Mouse (Mus musculus) heart, embryonic 11.5 days (tissue): ENCODE measurements around the gene Hoxa6. TPM values are rescaled to one million over a fixed set of nuclear protein-coding genes. Genes with fewer than 3 reads are reported as not detected.

Experiments used
- ATAC-seq: fragments of 200-750 bp; cut with Nextera tagmentation; replicated peaks from 2 replicates; pipeline ENCODE4 v1.8.0; 2017; ENCODE audit warnings: moderate library complexity; ENCODE audit not compliant: insufficient number of reproducible peaks, low FRiP score, low TSS enrichment
- H3K27ac ChIP-seq: fragments of 300-500 bp; sonication (generic); 2 replicates; pipeline ENCODE4 v1.5.1; 2014; ENCODE audit warnings: mild to moderate bottlenecking, low read depth, low read length
- H3K27me3 ChIP-seq: fragments of 300-500 bp; sonication (generic); 2 replicates; pipeline ENCODE4 v1.6.1; 2014; ENCODE audit warnings: mild to moderate bottlenecking, low read length, mixed read lengths; ENCODE audit not compliant: control insufficient read depth, insufficient read depth
- H3K36me3 ChIP-seq: fragments of 300-500 bp; sonication (generic); 2 replicates; pipeline ENCODE4 v1.6.1; 2014; ENCODE audit warnings: mild to moderate bottlenecking, low read length, moderate library complexity, mixed read lengths; ENCODE audit not compliant: control insufficient read depth, insufficient read depth
- H3K4me1 ChIP-seq: fragments of 300-500 bp; sonication (generic); 2 replicates; pipeline ENCODE4 v1.6.1; 2014; ENCODE audit warnings: low read length; ENCODE audit not compliant: control insufficient read depth, insufficient read depth
- H3K4me2 ChIP-seq: fragments of 300-500 bp; sonication (generic); 2 replicates; pipeline ENCODE4 v1.6.1; 2014; ENCODE audit warnings: mild to moderate bottlenecking, moderate library complexity
- H3K4me3 ChIP-seq: fragments of 300-500 bp; sonication (generic); 2 replicates; pipeline ENCODE4 v1.5.1; 2014; ENCODE audit warnings: low read depth, low read length
- H3K9ac ChIP-seq: fragments of 300-500 bp; sonication (generic); 2 replicates; pipeline ENCODE4 v1.6.1; 2014; ENCODE audit warnings: mild to moderate bottlenecking, low read depth, low read length, moderate library complexity
- H3K9me3 ChIP-seq: fragments of 300-500 bp; sonication (generic); replicated peaks from 2 replicates; pipeline ENCODE4 v1.6.1; 2016; ENCODE audit warnings: low read length; ENCODE audit not compliant: control insufficient read depth
- WGBS: fragments of 180-500 bp; shearing (Covaris S2); extraction: QIAGEN DNeasy Blood & Tissue Kit; methylation state at CpG from one replicate; pipeline ENCODE4 v1.1.7; 2014; ENCODE audit not compliant: insufficient replicate concordance; 5-methylcytosine and 5-hydroxymethylcytosine counted together
- polyA plus RNA-seq: library from polyadenylated mRNA; unstranded; fragments of >200 nt; fragmentation: Nextera tagmentation; extraction: Ambion mirVana; gene quantifications from 2 replicates; pipeline ENCODE4 v1.2.1, GENCODE M21; 2014

Gene Hoxa6
- polyA plus RNA-seq, 1 experiment from 2014 or later: not detected

GRCm38 (mm10) chr6:52164051-52164625 is 44.4 kb downstream of the Hoxa6 start:
- Histone ChIP-seq H3K36me3 (no peaks in the 10 kb centered on the region), H3K27ac (peak overlapping the region; percentile 1), H3K4me2 (peak overlapping the region; percentile 43), H3K9ac (peak overlapping the region; percentile 4; the same call in 1 of the 2 replicates), H3K9me3 (no peaks in the 10 kb centered on the region), H3K27me3 (peaks cover 92% of the 10 kb centered on the region), H3K4me1 (peaks cover 3% of the 10 kb centered on the region; the same call in 1 of the 2 replicates), H3K4me3 (peak overlapping the region; percentile 32)
- no peak for ATAC-seq
- under 1% methylated on average over 39 of the region's 39 CpGs for WGBS

DNA sequence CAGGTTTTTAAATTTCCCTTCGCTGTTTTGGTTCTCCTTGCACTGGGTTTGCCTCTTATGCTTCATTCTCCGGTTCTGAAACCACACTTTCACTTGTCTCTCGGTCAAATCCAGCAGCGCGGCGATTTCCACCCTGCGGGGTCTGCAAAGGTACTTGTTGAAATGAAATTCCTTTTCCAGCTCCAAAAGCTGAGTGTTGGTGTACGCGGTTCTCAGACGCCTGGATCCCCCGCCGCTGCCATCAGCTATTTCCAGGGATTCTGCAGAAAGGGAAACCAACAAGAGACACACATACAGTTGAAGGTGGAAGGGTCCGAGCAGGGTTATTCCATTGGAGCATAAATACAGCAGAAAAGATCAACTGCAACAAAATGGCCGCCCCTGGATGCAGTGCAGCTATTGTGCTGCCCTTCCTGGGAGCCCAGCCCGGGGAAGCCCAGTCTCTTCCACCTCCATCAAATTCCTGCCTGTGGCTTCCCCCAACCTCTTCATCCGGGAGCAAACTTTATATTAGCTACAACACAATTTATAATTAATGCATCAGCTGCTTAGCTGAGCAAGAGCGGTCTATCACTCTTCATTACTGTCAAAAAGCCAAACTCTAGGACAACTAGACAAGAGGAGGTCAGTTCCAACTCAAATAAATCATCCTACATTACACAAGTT is 45.0 kb downstream of the Hoxa6 start:
- 6% methylated on average over 17 of the region's 17 CpGs for WGBS
- H3K27ac ChIP-seq: peak overlapping the region; percentile 29; the same call in 1 of the 2 replicates

GRCm38 (mm10) chr6:52162611-52163365 is 45.7 kb downstream of the Hoxa6 start:
- H3K4me3 ChIP-seq: peak overlapping the region; percentile 32
- H3K4me2 ChIP-seq: peak overlapping the region; percentile 43
- H3K36me3 ChIP-seq: no peaks in the 10 kb centered on the region
- H3K9ac ChIP-seq: peak overlapping the region; percentile 58
- H3K27ac ChIP-seq: peak overlapping the region; percentile 29; the same call in 1 of the 2 replicates
- whole genome bisulfite sequencing: 10% methylated on average over 14 of the region's 14 CpGs
- no peaks in the 10 kb centered on the region for H3K9me3 ChIP-seq
- peaks cover 94% of the 10 kb centered on the region for H3K27me3 ChIP-seq
- peaks cover 5% of the 10 kb centered on the region; the same call in 1 of the 2 replicates for H3K4me1 ChIP-seq
- ATAC-seq: no peak

More for the DNA sequence above, 45.0 kb downstream of the Hoxa6 start:
- Histone ChIP-seq H3K4me1 (peaks cover 5% of the 10 kb centered on the region; the same call in 1 of the 2 replicates), H3K9me3 (no peaks in the 10 kb centered on the region), H3K27me3 (peaks cover 94% of the 10 kb centered on the region), H3K4me3 (peak overlapping the region; percentile 32), H3K9ac (peak overlapping the region; percentile 58), H3K4me2 (peak overlapping the region; percentile 43), H3K36me3 (no peaks in the 10 kb centered on the region)
- no peak for ATAC-seq

DNA sequence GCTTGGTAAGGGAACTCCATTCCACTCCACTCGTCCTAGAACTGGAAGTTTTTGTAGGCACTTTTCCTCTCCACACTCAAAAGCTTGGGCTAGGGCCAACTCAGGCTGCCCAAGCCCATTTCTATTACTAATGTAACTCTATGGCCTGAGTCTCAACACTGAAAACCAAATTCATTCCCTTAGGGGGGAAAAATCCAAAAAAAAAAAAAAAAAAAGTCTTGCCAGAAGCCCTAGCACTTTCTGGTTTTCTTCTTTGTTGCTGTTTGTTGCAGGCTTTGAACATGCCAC is 46.5 kb downstream of the Hoxa6 start:
- Histone ChIP-seq H3K4me3 (no peak overlapping the region), H3K4me2 (no peak overlapping the region; the same call in 1 of the 2 replicates), H3K9me3 (no peaks in the 10 kb centered on the region), H3K36me3 (no peaks in the 10 kb centered on the region), H3K27me3 (peaks cover 95% of the 10 kb centered on the region), H3K9ac (no peak overlapping the region), H3K4me1 (peaks cover 5% of the 10 kb centered on the region; the same call in 1 of the 2 replicates), H3K27ac (no peak overlapping the region)
- ATAC-seq: no peak
- WGBS: 31% methylated on average over 1 of the region's 1 CpGs

DNA sequence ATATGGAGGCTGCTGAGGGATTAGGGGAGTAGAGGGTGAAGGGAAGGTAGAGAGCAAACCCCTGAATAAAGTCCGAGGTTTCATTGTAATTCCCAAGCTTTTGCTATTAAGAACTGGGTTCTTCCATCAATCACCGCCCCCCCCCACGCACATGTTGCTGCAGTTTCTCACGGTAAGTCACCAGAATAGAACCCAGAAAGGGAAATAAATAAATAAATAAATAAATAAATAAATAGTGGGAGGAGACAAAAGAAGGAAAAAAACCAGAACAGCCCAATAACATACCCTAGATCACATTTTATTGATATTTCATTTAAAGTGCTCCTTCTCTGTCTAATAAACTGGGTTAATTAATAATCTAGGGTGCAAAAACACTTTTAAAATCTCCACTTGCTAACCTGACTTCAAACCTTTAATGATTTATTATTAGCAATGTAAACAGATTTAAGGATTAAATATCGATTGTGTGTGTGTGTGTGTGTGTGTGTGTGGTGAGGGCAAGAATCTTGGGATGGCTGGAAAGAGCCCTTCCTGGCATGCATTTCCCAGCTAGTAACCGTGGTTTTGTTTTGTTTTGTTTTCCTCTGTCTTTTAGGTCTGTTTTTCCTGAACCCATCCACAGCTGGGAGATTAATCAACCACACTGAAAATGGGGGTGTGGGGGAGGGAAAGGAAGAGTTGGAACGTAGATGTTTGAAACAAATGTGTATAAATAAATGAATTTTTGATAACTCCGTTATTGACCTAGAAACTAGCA is 47.0 kb downstream of the Hoxa6 start:
- Histone ChIP-seq H3K4me3 (peak overlapping the region; percentile 31), H3K9ac (no peak overlapping the region), H3K4me1 (peaks cover 5% of the 10 kb centered on the region; the same call in 1 of the 2 replicates), H3K27me3 (peaks cover 95% of the 10 kb centered on the region), H3K27ac (peak overlapping the region; percentile 29; the same call in 1 of the 2 replicates), H3K36me3 (no peaks in the 10 kb centered on the region), H3K9me3 (no peaks in the 10 kb centered on the region), H3K4me2 (peak overlapping the region; percentile 76)
- no peak for ATAC-seq
- 18% methylated on average over 8 of the region's 8 CpGs for WGBS

DNA sequence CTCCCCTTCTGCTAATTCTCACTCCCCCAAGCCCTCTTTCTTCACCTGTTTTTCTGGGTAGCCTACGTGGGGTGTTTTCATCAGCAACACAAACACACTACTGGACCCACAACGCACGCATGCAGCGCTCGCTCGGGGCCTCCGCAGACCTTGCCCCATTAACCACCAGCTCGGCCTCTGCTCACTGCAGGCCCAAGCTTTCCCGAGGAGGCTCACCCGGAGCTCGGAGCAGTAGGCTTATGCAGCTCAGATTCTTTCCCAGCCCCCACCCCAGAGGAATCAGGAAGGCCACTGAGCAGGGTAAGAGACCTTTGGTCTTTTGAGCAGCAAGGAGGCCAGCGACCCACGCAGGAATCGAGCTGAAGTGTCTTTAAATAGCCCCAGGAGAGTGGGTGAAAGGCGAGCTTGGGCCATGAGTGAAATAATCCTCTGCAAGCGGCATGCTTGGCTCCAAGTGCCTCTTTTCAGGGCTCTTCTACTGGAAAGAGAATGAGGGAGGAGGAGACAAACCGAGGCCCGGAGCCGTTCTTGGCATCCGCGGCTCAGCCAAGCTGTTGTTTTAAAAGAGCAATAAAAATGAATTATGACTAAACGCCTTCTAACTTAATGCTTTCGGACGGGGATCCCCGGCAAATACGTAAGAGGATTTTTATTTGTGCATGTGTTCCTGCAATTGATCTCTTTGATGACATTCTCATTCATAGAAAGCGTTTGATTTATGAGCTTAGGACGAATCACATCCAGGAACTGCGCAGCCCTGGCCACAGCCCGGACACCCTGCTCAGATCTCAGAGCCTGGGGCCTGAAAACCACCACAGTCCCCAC is 47.8 kb downstream of the Hoxa6 start:
- H3K27me3 ChIP-seq: peaks cover 94% of the 10 kb centered on the region
- peak overlapping the region; percentile 29 for H3K27ac ChIP-seq
- H3K9ac ChIP-seq: peak overlapping the region; percentile 57; the same call in 1 of the 2 replicates
- H3K36me3 ChIP-seq: no peaks in the 10 kb centered on the region
- ATAC-seq: no peak
- peak overlapping the region; percentile 76 for H3K4me2 ChIP-seq
- H3K9me3 ChIP-seq: no peaks in the 10 kb centered on the region
- 6% methylated on average over 30 of the region's 30 CpGs for WGBS
- H3K4me3 ChIP-seq: peak overlapping the region; percentile 31
- H3K4me1 ChIP-seq: peaks cover 5% of the 10 kb centered on the region; the same call in 1 of the 2 replicates

DNA sequence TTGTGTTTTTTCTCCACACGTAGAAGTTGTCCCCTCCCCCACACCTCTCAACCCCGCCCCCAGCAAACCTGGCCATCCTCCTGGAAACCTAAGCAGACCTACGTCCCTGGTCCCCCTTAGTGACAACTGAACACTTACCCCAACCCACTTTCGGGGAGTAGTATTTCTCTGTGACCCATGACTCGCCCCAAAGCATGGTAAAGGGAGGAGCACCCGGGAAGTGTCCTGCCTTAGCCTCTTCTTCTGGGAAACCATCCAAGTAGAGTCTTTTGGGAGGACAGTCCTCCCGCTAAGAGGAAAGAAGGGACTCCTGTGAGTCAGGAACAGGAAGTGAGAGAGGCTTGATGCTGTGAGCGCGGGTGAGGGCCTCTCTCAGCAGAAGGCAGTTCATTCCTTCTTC is 48.5 kb downstream of the Hoxa6 start:
- peaks cover 94% of the 10 kb centered on the region for H3K27me3 ChIP-seq
- 0 out of 2 replicates have a peak overlapping the region, but pooled peaks have one; percentile 2 for H3K27ac ChIP-seq
- peak overlapping the region; percentile 31 for H3K4me3 ChIP-seq
- no peaks in the 10 kb centered on the region for H3K36me3 ChIP-seq
- H3K4me2 ChIP-seq: peak overlapping the region; percentile 76
- peaks cover 5% of the 10 kb centered on the region; the same call in 1 of the 2 replicates for H3K4me1 ChIP-seq
- H3K9ac ChIP-seq: peak overlapping the region; percentile 57; the same call in 1 of the 2 replicates
- 7% methylated on average over 8 of the region's 9 CpGs for whole genome bisulfite sequencing
- ATAC-seq: no peak
- no peaks in the 10 kb centered on the region for H3K9me3 ChIP-seq
